Mouse (Mus musculus): Measurements from ENCODE around the gene Chaf1b. TPM values are rescaled to one million over a fixed set of nuclear protein-coding genes. Genes with fewer than 3 reads are reported as not detected.
A peak's percentile ranks its signal among the peaks of the same experiment; 100 is the strongest.

The Chaf1b gene
- total and polyA plus RNA-seq, 3 experiments, result 48.2 to 53.9 TPM; not detected in 1

GRCm38 (mm10) chr16:93884086-93884721 lies 503 bp downstream of the Chaf1b start:
- Histone ChIP-seq H3K27ac (ENCODE audit: control insufficient read depth, low read depth, low read length) (0 out of 2 replicates have a peak overlapping the region, but pooled peaks have one; percentile 7), H3K36me3 (ENCODE audit: control insufficient read depth in 1 of 2, insufficient read depth in 2 of 2, low read length in 2 of 2) (peaks cover 2 to 13% of the 10 kb centered on the region in 2 experiments; a peak in 2 of 4 replicates), H3K9me3 (replicated peaks; ENCODE audit: insufficient read depth, low read length) (no peaks in the 10 kb centered on the region), H3K79me2 (ENCODE audit: control insufficient read depth, insufficient read depth, low read length, poor library complexity) (peaks cover 12% of the 10 kb centered on the region), H3K27me3 (ENCODE audit: control insufficient read depth in 1 of 2, insufficient read depth in 2 of 2, low read length in 2 of 2) (no peaks in the 10 kb centered on the region), H3K9ac (ENCODE audit: control insufficient read depth, low read depth, low read length, poor library complexity, severe bottlenecking) (peak overlapping the region; percentile 85), H3K4me3 (ENCODE audit: control insufficient read depth in 1 of 2, insufficient read depth in 1 of 2, low read depth in 2 of 2, low read length in 2 of 2) (peak overlapping the region; percentile 74 to 90), H3K4me1 (ENCODE audit: control insufficient read depth in 1 of 2, insufficient read depth in 2 of 2, low read length in 2 of 2) (peaks cover 2 to 14% of the 10 kb centered on the region in 2 experiments; a peak in 2 of 4 replicates)
- TF ChIP-seq MYB (IDR thresholded peaks at IDR 0.05; ENCODE audit: low read depth, low read length) (no peak), MAX (IDR thresholded peaks at IDR 0.05; ENCODE audit: low read length) (peak; percentile 54; the same call in 1 of the 2 replicates), BHLHE40 (IDR thresholded peaks at IDR 0.05; ENCODE audit: borderline replicate concordance, low read depth, low read length) (peak; percentile 5; the same call in 1 of the 2 replicates), MXI1 (IDR thresholded peaks at IDR 0.05; ENCODE audit: low read depth, low read length) (no peak; the same call in 1 of the 2 replicates), SIN3A (IDR thresholded peaks at IDR 0.05; ENCODE audit: low read length) (peak; percentile 15; the same call in 1 of the 2 replicates), USF2 (IDR thresholded peaks at IDR 0.05; ENCODE audit: borderline replicate concordance in 1 of 2, insufficient read depth in 1 of 2, low read depth in 1 of 2, low read length in 2 of 2) (0 out of 4 replicates have a peak, but pooled peaks of 1 of the 2 experiments have one; percentile 20), MYC (IDR thresholded peaks at IDR 0.05; ENCODE audit: low read depth, low read length) (no peak), POLR2A (IDR thresholded peaks at IDR 0.05; ENCODE audit: control insufficient read depth in 1 of 2, insufficient read depth in 1 of 2, low read depth in 1 of 2, low read length in 2 of 2, poor library complexity in 1 of 2) (peak in 1 of 2 experiments; percentile 12; a peak in 1 of 4 replicates), USF1 (IDR thresholded peaks at IDR 0.05; ENCODE audit: low read depth, low read length) (peak; percentile 79)
- DNase-seq (ENCODE audit: low read depth, low spot score), result no peak

GRCm38 (mm10) chr16:93884722-93885113 lies 1.0 kb downstream of the Chaf1b start:
- Histone ChIP-seq H3K9me3 (replicated peaks; ENCODE audit: insufficient read depth, low read length) (no peaks in the 10 kb centered on the region), H3K79me2 (ENCODE audit: control insufficient read depth, insufficient read depth, low read length, poor library complexity) (peaks cover 12% of the 10 kb centered on the region), H3K27ac (ENCODE audit: control insufficient read depth, low read depth, low read length) (no peak overlapping the region)

More at GRCm38 (mm10) chr16:93884722-93885113, 1.0 kb downstream of the Chaf1b start:
- peak overlapping the region; percentile 74 to 90 for H3K4me3 ChIP-seq (ENCODE audit: control insufficient read depth in 1 of 2, insufficient read depth in 1 of 2, low read depth in 2 of 2, low read length in 2 of 2)
- DNase-seq (ENCODE audit: low read depth, low spot score), result no peak
- H3K36me3 ChIP-seq (ENCODE audit: control insufficient read depth in 1 of 2, insufficient read depth in 2 of 2, low read length in 2 of 2), result peaks cover 2 to 13% of the 10 kb centered on the region in 2 experiments; a peak in 2 of 4 replicates
- peaks cover 2 to 14% of the 10 kb centered on the region in 2 experiments; a peak in 2 of 4 replicates for H3K4me1 ChIP-seq (ENCODE audit: control insufficient read depth in 1 of 2, insufficient read depth in 2 of 2, low read length in 2 of 2)
- TF ChIP-seq ZC3H11A (IDR thresholded peaks at IDR 0.05; ENCODE audit: low read depth, low read length), result no peak
- TF ChIP-seq RCOR1 (IDR thresholded peaks at IDR 0.05; ENCODE audit: low read depth, low read length), result no peak
- no peak for TF ChIP-seq ETS1 (IDR thresholded peaks at IDR 0.05; ENCODE audit: low read depth, low read length)
- TF ChIP-seq POLR2A (IDR thresholded peaks at IDR 0.05; ENCODE audit: control insufficient read depth in 1 of 2, insufficient read depth in 1 of 2, low read depth in 1 of 2, low read length in 2 of 2, poor library complexity in 1 of 2), result no peak
- TF ChIP-seq TCF12 (IDR thresholded peaks at IDR 0.05; ENCODE audit: low read depth, low read length), result no peak
- TF ChIP-seq MAFK (IDR thresholded peaks at IDR 0.05; ENCODE audit: borderline replicate concordance, low read depth, low read length), result no peak
- no peak for TF ChIP-seq MYB (IDR thresholded peaks at IDR 0.05; ENCODE audit: low read depth, low read length)
- TF ChIP-seq HCFC1 (IDR thresholded peaks at IDR 0.05; ENCODE audit: low read depth, low read length), result no peak
- no peak for TF ChIP-seq EP300 (IDR thresholded peaks at IDR 0.05; ENCODE audit: low read depth in 1 of 2, low read length in 2 of 2)
- TF ChIP-seq JUND (IDR thresholded peaks at IDR 0.05; ENCODE audit: low read depth, low read length), result no peak
- no peak for TF ChIP-seq CTCF (IDR thresholded peaks at IDR 0.05 in 2 of 3, conservative IDR thresholded peaks at IDR 0.05 in 1 of 3; ENCODE audit: control insufficient read depth in 1 of 3, insufficient read depth in 1 of 3, low read depth in 2 of 3, low read length in 3 of 3, poor library complexity in 1 of 3, severe bottlenecking in 1 of 3)
- TF ChIP-seq TAL1 (IDR thresholded peaks at IDR 0.05; ENCODE audit: low read length), result no peak
- no peak for TF ChIP-seq RAD21 (IDR thresholded peaks at IDR 0.05; ENCODE audit: low read depth, low read length)
- no peak for TF ChIP-seq E2F4 (IDR thresholded peaks at IDR 0.05; ENCODE audit: borderline replicate concordance, low read depth, low read length)
- TF ChIP-seq GABPA (IDR thresholded peaks at IDR 0.05; ENCODE audit: low read depth, low read length), result no peak
- TF ChIP-seq ZKSCAN1 (IDR thresholded peaks at IDR 0.05; ENCODE audit: low read depth, low read length), result no peak
- H3K9ac ChIP-seq (ENCODE audit: control insufficient read depth, low read depth, low read length, poor library complexity, severe bottlenecking), result peak overlapping the region; percentile 85
- no peaks in the 10 kb centered on the region for H3K27me3 ChIP-seq (ENCODE audit: control insufficient read depth in 1 of 2, insufficient read depth in 2 of 2, low read length in 2 of 2)

Measured in MEL (cell line).